Mouse (Mus musculus) forebrain, embryonic 11.5 days (tissue): ENCODE measurements around the gene Rgs16. TPM values are rescaled to one million over a fixed set of nuclear protein-coding genes. Genes with fewer than 3 reads are reported as not detected.

ENCODE experiments used
- ATAC-seq: fragments of 200-750 bp; cut with Nextera tagmentation; replicated peaks from 2 replicates; pipeline ENCODE4 v1.8.0; 2017; ENCODE audit warnings: moderate TSS enrichment; ENCODE audit not compliant: low FRiP score
- DNase-seq: peaks from one replicate; pipeline ENCODE4 v3.0.0-alpha.2; 2017; ENCODE audit warnings: low spot score
- H3K27ac ChIP-seq: fragments of 300-500 bp; sonication (generic); 2 replicates; pipeline ENCODE4 v1.5.1; 2014; ENCODE audit warnings: low read depth, low read length
- H3K27me3 ChIP-seq: fragments of 300-500 bp; sonication (generic); 2 replicates; pipeline ENCODE4 v1.6.1; 2014; ENCODE audit warnings: mild to moderate bottlenecking, low read length, mixed read lengths; ENCODE audit not compliant: control insufficient read depth, insufficient read depth
- H3K36me3 ChIP-seq: fragments of 300-500 bp; sonication (generic); 2 replicates; pipeline ENCODE4 v1.6.1; 2014; ENCODE audit warnings: mild to moderate bottlenecking, low read length, moderate library complexity, mixed read lengths; ENCODE audit not compliant: control insufficient read depth, insufficient read depth
- H3K4me1 ChIP-seq: fragments of 300-500 bp; sonication (generic); replicated peaks from 2 replicates; pipeline ENCODE4 v1.6.1; 2014; ENCODE audit warnings: low read length, mixed read lengths; ENCODE audit not compliant: control insufficient read depth, insufficient read depth
- H3K4me2 ChIP-seq: fragments of 300-500 bp; sonication (generic); 2 replicates; pipeline ENCODE4 v1.6.1; 2014; ENCODE audit warnings: low read depth, mild to moderate bottlenecking, low read length, moderate library complexity, mixed read lengths; ENCODE audit not compliant: severe bottlenecking
- H3K4me3 ChIP-seq: fragments of 300-500 bp; sonication (generic); 2 replicates; pipeline ENCODE4 v1.5.1; 2014; ENCODE audit warnings: low read depth, low read length
- H3K9ac ChIP-seq: fragments of 300-500 bp; sonication (generic); 2 replicates; pipeline ENCODE4 v1.6.1; 2014; ENCODE audit warnings: low read length
- H3K9me3 ChIP-seq: fragments of 300-500 bp; sonication (generic); 2 replicates; pipeline ENCODE4 v1.6.1; 2016; ENCODE audit warnings: low read length, mixed read lengths; ENCODE audit not compliant: control insufficient read depth
- WGBS: fragments of 180-500 bp; shearing (Covaris S2); extraction: QIAGEN DNeasy Blood & Tissue Kit; methylation state at CpG from one replicate; pipeline ENCODE4 v1.1.7; 2014; 5-methylcytosine and 5-hydroxymethylcytosine counted together
- polyA plus RNA-seq: library from polyadenylated mRNA; unstranded; fragments of >200 nt; fragmentation: Nextera tagmentation; extraction: Ambion mirVana; gene quantifications from 2 replicates; pipeline ENCODE4 v1.2.1, GENCODE M21; 2014

Gene Rgs16
- polyA plus RNA-seq, 1 experiment from 2014 or later, result 24.3 TPM

- DNase-seq (no peak), ATAC-seq (no peak)
- 84% methylated on average over 5 of the region's 5 CpGs for WGBS
- H3K27me3 ChIP-seq, result no peaks in the 10 kb centered on the region
- H3K4me3 ChIP-seq, result no peak overlapping the region
- no peak overlapping the region for H3K27ac ChIP-seq
- no peaks in the 10 kb centered on the region for H3K9me3 ChIP-seq
- H3K36me3 ChIP-seq, result no peaks in the 10 kb centered on the region
- peaks cover 7% of the 10 kb centered on the region for H3K4me1 ChIP-seq
- H3K4me2 ChIP-seq, result no peak overlapping the region
- H3K9ac ChIP-seq, result no peak overlapping the region
These were observed 30.7 kb upstream of the Rgs16 start for GRCm38 (mm10) chr1:153709451-153709850.

- DNase-seq, result no peak
- WGBS, result 83% methylated on average over 3 of the region's 3 CpGs
- H3K4me1 ChIP-seq, result no peaks in the 10 kb centered on the region
These were observed 28.4 kb upstream of the Rgs16 start for GRCm38 (mm10) chr1:153711544-153712262.

GRCm38 (mm10) chr1:153712633-153713032 lies 27.5 kb upstream of the Rgs16 start:
- H3K4me1 ChIP-seq, result no peaks in the 10 kb centered on the region
- no peaks in the 10 kb centered on the region for H3K27me3 ChIP-seq
- DNase-seq (no peak), ATAC-seq (no peak)
- H3K27ac ChIP-seq, result no peak overlapping the region
- no peaks in the 10 kb centered on the region for H3K36me3 ChIP-seq
- H3K9ac ChIP-seq, result no peak overlapping the region
- WGBS, result 97% methylated on average over 2 of the region's 2 CpGs
- H3K4me3 ChIP-seq, result no peak overlapping the region
- no peak overlapping the region for H3K4me2 ChIP-seq
- no peaks in the 10 kb centered on the region for H3K9me3 ChIP-seq

More at GRCm38 (mm10) chr1:153711544-153712262, 28.4 kb upstream of the Rgs16 start:
- H3K4me2 ChIP-seq, result no peak overlapping the region
- H3K4me3 ChIP-seq, result no peak overlapping the region
- no peaks in the 10 kb centered on the region for H3K27me3 ChIP-seq
- no peaks in the 10 kb centered on the region for H3K9me3 ChIP-seq
- no peaks in the 10 kb centered on the region for H3K36me3 ChIP-seq
- no peak overlapping the region for H3K9ac ChIP-seq
- ATAC-seq, result no peak
- no peak overlapping the region for H3K27ac ChIP-seq

GRCm38 (mm10) chr1:153717990-153718389 lies 22.2 kb upstream of the Rgs16 start:
- H3K9me3 ChIP-seq, result no peaks in the 10 kb centered on the region
- no peak overlapping the region for H3K9ac ChIP-seq
- 84% methylated on average over 1 of the region's 1 CpGs for WGBS
- DNase-seq (no peak), ATAC-seq (no peak)
- no peaks in the 10 kb centered on the region for H3K4me1 ChIP-seq
- no peak overlapping the region for H3K4me2 ChIP-seq
- H3K27me3 ChIP-seq, result no peaks in the 10 kb centered on the region
- H3K27ac ChIP-seq, result no peak overlapping the region
- H3K36me3 ChIP-seq, result no peaks in the 10 kb centered on the region
- no peak overlapping the region for H3K4me3 ChIP-seq

- no peak overlapping the region for H3K27ac ChIP-seq
- 86% methylated on average over 7 of the region's 7 CpGs for WGBS
- H3K36me3 ChIP-seq, result no peaks in the 10 kb centered on the region
- no peak overlapping the region for H3K4me3 ChIP-seq
- no peaks in the 10 kb centered on the region for H3K9me3 ChIP-seq
- H3K4me1 ChIP-seq, result no peaks in the 10 kb centered on the region
- H3K9ac ChIP-seq, result no peak overlapping the region
- ATAC-seq, result no peak
- H3K27me3 ChIP-seq, result no peaks in the 10 kb centered on the region
- DNase-seq, result no peak
- no peak overlapping the region for H3K4me2 ChIP-seq
These were observed 19.2 kb upstream of the Rgs16 start for GRCm38 (mm10) chr1:153720935-153721334.

- H3K4me2 ChIP-seq, result no peak overlapping the region
- H3K9me3 ChIP-seq, result no peaks in the 10 kb centered on the region
- no peak for ATAC-seq
- no peaks in the 10 kb centered on the region for H3K27me3 ChIP-seq
- 86% methylated on average over 9 of the region's 9 CpGs for WGBS
- no peak overlapping the region for H3K27ac ChIP-seq
- H3K36me3 ChIP-seq, result no peaks in the 10 kb centered on the region
- no peak overlapping the region for H3K9ac ChIP-seq
- no peak overlapping the region for H3K4me3 ChIP-seq
- DNase-seq, result no peak
- H3K4me1 ChIP-seq, result no peaks in the 10 kb centered on the region
These were observed 18.4 kb upstream of the Rgs16 start for GRCm38 (mm10) chr1:153721565-153722310.

GRCm38 (mm10) chr1:153723426-153723825 lies 16.7 kb upstream of the Rgs16 start:
- no peak overlapping the region for H3K4me2 ChIP-seq
- ATAC-seq, result no peak
- 80% methylated on average over 9 of the region's 9 CpGs for WGBS

GRCm38 (mm10) chr1:153726636-153727035 lies 13.5 kb upstream of the Rgs16 start:
- Histone ChIP-seq H3K9ac (no peak overlapping the region), H3K4me1 (no peaks in the 10 kb centered on the region), H3K4me3 (no peak overlapping the region), H3K4me2 (no peak overlapping the region), H3K27me3 (no peaks in the 10 kb centered on the region), H3K36me3 (no peaks in the 10 kb centered on the region), H3K27ac (no peak overlapping the region), H3K9me3 (no peaks in the 10 kb centered on the region)
- ATAC-seq (no peak), DNase-seq (no peak)
- WGBS, result 83% methylated on average over 16 of the region's 16 CpGs

More at GRCm38 (mm10) chr1:153723426-153723825, 16.7 kb upstream of the Rgs16 start:
- H3K27me3 ChIP-seq, result no peaks in the 10 kb centered on the region
- no peaks in the 10 kb centered on the region for H3K9me3 ChIP-seq
- DNase-seq, result no peak
- no peaks in the 10 kb centered on the region for H3K36me3 ChIP-seq
- H3K27ac ChIP-seq, result no peak overlapping the region
- H3K9ac ChIP-seq, result no peak overlapping the region
- no peaks in the 10 kb centered on the region for H3K4me1 ChIP-seq
- no peak overlapping the region for H3K4me3 ChIP-seq
